Mouse (Mus musculus): ENCODE measurements around the gene Pik3cb.

The Pik3cb gene

DNA sequence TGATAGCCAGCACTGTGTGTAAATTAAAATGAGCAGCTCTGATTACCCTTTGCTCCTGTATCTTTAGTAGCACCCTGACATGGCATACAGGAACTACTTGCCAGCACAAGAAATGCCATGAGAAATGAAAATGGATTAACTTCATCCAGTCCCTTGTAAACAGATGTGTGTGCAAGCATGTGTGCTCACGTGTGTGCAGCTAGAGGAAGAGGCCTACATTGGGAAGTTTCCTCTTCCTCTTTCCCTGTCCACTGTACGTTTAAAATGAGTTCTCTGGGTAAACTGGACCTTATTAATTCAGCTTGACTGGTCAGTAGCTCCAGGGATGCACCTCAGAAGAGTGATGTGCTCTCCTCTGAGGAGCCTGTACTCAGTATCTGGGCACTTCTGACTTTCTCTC, 66.0 kb downstream of the Pik3cb start:
- no peak for DNase-seq

DNA sequence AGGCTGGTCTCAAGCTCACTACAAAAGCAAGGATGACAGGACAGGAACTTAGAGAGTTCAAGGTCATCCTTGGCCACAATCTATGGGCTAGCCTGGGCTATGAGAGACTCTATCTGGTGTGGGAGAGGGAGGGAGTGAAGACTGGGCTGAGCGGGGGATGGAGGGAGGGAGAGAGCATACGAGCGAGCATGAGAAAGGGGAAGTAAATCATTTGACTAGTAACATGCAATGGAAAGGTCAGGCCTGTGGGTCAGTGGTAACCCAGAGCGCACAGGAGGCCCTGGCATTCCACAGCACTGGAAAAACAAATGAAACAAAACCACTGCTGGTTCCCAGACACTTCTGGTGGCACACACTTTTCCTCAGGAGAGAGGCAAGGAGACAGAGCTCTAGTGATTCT, 67.9 kb downstream of the Pik3cb start:
- DNase-seq, result no peak

DNA sequence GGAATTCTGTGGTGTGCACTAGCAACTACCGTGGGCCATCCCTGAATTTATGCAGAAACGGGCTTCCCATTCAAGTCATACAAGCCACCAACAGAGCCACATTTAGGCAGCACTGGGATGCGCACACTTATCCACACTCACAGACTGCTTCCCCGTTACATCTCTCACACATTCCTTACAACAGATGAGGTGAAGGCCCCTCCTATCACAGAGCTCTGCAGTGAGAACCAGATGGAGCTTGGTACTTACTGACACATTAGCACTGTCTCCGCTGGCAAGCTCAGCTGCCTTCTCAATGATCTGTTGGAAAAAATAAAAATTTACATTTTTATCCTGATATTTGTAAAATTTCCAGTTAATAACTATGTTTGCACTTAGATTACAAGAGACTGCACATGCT, 75.1 kb downstream of the Pik3cb start:
- DNase-seq, result no peak

DNA sequence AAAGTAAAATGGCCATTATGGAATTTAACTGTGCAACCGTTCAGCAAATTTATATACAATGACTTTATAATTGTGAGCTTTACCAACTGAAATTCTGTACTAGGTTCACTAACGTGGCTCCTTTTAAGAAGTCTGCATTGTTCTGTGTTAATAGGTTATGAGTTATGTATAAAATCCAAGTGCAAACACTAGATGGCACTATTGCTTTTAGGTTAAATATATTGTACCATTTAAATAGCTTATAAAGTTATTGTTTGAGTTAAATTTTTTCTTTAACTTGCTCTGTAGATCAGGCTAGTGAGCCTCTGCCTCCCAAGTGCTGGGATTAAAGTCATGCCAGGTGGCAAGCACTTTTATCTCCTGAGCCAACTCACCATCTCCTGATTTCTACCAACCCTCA, 76.2 kb downstream of the Pik3cb start:
- no peak for DNase-seq

DNA sequence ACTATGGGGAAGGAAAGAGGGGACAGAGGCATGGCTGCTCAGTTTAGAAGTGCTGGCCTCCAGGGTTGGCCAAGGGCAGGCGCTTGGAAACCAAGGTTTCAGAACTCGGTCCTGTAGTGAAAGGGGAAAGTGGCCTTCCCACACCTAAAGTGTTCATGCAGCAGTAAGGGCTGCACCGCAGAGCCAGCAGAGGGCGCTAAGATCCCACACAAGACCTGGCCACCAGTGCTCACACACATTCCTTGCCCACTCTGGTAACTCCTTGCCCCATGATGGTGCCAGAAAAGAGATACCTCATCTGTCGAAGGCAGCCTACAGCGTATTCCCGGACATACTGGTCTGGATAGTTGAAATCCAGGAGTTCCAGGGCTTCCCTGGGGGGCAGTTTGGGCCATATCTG, 77.9 kb downstream of the Pik3cb start:
- peak; percentile 19 to 26 for DNase-seq

DNA sequence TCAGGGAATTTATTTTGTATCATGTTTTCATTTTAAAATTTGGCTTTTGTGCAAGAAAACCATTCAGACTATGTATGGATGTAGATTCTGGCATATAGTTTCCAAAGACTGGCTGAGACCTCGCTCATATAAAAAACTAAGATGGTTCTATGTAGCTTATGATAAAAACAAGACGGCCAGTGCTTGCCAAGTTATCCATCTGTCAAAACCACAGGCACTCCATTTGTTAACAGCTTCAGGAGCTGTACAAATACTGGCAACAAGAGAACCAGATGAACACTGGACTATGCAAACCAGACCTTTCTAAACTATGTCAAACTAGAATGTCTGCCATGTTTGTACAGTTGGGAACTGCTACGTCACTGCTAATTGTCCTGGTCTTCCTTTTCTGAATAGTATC, 82.7 kb downstream of the Pik3cb start:
- no peak for DNase-seq

DNA sequence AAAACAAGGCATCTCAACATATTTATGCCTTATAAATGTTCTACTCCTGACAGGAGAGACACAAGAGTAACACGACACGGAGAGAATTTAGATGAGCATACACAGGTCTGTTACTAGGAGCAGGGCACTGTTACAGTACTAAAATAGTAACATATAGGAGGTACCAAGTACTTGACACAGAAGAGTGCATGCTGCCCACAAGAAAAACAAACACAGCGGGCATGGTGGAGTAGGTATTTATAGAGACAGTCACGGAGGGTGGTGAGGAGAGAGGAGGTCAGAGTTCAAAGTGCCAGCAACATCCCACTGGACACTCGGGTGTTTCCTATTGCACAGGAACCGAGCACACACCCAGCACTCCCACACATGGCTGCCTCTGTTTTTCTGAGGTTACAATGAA, 90.7 kb downstream of the Pik3cb start:
- DNase-seq, result no peak

DNA sequence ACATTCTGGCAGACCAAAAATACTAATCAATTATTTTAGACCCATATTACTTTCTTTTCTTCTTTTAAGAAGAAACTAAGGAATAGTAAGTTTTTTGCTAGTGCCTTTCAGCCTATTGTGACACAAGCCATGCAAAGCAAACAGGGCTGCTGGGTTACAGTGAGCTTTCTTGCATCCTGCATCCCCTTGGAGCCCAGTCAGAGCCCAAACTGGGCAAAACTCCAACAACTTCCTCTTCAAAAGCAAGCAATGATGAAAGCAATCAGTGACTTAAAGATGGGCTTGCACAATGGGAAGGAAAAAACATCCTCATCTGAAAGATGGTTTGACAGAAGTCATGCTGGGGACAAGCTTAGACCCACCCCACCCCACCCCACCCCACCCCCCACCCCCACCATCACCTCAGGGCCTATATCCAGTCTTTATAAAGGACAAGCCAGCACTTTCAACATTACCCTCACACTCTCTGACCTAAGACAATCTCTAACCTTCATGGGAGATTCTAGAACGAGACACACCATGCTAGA, 91.6 kb downstream of the Pik3cb start:
- DNase-seq, result no peak

DNA sequence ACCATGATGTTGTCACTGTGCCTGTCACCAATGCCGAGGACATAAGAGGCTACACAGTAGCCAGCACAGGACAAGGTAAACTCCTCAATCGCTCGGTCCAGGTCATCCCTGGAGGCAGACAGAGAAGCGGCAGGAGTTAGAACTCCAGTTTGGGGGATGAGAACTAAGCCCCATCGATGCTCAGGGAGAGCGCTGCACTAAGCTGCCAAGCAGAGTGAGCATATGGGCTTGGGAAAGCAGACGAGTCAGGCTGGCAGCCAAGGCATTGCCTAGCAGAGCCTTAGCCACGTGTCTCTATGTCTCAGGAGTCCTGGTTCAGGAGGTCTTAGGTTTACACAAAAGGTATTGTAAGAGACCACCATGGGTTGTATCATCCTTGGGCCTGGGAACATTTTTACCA, 95.7 kb downstream of the Pik3cb start:
- DNase-seq, result no peak

DNA sequence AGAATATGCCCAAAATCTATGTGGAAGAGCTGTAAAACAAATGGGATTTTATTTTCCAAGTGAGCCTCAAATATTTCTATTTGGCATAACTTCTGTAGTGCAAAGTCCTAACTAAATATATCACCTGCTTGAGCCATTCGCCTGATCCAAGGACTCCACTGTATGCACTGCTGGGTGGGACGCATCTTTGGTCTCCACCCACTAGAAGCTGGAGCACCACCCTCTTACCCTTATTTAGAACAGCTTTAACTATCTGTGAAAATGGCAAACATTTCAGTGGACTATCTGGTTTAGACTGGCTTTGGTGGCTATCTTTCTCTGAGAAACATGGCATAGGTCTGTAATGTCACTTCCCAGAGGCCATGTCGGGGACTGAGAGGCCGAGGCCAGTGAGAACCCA, 97.8 kb downstream of the Pik3cb start:
- DNase-seq, result no peak

DNA sequence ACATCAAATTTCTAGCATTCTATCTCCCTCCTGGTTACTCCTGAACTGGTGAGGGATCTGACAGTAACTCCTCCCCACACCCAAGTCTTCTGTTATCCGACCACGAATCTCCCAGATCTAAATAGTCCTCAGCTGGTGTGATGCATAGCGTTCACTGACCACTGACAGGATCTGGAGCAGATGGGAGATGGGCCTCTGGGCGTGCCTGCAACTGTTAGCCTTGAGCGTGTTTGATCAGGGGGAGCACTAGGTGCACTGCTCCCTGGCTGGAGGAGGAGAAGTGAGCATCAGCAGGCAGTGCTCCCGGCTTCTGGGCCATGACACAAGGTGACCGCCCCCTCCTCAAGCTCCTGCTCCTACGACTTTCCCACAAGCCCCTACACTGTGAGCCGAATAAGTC, 98.4 kb downstream of the Pik3cb start:
- DNase-seq, result no peak

DNA sequence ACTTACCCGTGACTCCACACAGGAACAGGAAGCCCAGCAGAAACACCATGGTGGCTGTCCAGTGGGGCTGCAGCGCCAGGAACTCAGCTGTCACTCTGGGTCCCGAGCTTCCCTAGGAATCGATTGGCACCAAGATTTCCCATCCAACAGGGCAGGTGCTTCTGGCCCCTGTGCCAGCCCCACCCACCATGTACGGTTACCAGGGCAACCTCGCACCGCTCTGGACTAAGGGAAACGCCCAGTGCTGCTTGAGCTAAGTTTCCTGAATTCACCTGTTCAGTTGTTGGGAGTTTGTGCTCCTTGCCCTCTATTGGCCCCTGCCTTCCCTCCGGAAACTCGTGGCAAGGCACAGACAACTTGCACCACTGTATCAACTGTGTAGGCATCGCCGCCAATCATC, 104.8 kb downstream of the Pik3cb start, which contains the start of gene Gm1123:
TSS of gene Gm1123 (minus strand) at position 141 of the 400 bp plus-strand sequence.
- DNase-seq, result no peak

DNA sequence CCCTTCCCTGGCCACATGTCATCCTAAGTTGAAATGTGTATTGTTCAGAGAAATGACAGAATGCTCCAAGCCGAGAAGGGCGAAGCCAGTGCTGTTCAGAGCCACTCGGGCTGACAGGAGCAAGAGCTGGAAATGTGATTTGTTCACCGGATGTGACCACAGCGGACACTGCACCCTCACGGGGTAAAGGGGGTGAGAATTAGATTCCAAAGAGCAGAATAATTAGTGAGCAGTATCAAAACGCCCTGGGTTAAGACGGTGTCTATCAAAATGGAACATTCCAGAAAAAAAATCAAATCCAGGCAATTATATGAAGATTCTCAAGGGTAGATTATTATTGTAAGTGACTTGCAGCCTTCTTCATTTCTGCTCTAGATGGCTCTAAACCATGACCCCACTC, 106.3 kb downstream of the Pik3cb start:
- DNase-seq, result no peak

DNA sequence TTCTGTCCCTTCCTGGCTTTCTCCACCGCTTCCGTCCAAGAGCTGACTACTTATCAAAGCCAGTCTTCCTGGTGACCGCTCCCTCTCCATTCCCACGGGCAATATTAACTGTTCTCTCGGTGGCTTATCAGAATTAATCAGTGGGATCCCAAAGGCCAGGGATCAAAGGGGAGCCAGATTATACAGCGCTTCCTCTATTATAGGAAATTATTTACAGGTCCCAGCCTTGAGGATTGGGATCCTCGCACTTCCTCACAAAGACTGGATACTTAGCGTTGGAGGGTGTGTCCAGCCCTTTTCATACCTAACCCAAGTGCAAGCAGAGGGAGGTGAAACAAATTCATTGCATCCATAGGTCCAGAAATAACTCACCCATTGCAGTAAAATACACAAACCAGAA, 108.4 kb downstream of the Pik3cb start:
- no peak for DNase-seq

DNA sequence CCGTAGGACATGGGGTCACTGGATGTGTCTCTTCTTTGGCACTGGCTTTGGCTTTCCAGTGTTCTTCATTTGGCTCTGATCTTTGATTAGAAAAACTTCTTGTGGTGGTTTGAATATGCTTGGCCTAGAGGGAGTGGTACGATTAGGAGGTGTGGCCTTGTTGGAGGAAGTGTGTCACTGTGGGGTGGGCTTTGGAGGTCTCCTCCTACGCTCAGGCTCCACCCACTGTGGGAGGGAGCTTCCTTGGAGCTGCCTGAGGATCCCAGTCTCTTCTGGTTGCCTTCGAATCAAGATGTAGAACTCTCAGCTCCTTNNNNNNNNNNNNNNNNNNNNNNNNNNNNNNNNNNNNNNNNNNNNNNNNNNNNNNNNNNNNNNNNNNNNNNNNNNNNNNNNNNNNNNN, 118.7 kb downstream of the Pik3cb start:
- DNase-seq, result no peak

DNA sequence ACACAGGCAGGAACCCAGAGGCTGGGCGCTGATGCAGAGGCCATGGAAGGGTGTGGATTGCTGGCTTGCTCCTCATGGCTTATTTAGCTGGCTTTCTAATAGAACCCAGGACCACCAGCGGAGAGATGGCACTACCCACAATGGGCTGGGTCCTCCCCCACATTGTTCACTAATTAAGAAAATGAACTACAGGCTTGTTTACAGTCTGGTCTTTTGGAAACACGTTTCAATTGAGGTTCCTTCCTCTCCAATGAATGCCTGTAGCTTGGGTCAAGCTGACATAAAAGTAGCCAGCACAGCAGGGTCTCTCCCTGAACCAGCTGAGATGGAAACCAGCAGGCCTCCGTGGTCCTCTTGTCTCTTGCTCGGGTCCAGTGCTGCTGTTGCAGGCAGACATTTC, 119.3 kb downstream of the Pik3cb start:
- no peak for DNase-seq

DNA sequence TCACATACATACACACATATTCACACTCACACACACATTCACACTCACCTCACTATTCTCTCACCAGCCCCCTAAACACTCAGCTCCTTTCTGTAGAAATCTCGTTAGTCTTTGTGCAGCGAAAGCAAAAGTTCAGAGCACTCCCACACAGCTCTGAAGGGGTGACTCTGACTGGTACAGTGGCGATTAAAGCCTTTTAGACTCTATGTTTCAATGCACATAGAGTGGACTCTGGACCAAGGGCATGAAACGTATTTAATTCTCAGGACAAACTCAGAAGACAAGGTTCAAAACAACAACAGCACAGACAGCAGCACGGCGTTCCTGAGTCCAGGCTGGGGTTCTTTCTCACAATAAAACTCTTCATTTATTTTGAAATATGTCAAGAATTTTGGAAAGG, 122.7 kb downstream of the Pik3cb start:
- DNase-seq, result no peak

DNA sequence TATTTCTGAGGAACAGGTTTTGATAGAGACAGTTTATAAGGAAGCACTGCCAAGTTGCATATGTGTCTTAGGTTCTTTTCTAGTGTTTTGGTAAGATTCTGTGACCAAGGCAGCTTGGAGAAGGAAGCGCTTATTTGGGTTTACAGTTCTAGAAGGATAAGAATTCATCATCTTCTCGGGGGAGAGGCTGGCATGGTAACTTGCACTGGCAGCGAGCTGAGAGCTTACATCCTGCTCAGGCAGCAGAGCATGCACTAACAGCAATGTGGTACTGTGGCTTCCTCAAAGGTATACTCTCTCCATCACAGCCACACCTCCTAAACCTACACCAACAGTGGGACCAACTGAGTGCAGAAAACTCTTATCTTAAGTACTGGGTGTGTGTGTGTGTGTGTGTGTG, 123.7 kb downstream of the Pik3cb start:
- DNase-seq, result no peak

DNA sequence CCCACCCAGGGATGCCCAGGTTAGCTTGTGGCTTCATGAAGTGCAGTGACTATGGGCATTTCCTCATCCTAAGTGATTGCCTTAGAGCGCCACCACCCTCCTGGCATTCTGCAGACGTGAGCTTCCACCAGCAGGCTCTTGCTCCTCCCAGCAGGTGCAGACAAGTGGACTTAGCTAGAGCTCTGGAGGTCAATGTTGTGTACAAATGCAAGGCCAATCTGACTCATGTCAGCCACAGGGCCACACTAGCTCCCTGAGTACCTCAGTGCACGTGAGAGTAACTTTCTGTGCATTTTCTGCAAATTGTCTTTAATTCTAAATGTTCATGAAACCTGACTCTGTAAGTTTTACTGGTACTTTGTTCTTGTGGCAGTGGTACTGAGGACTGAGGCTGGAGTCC, 124.1 kb downstream of the Pik3cb start:
- DNase-seq, result no peak

DNA sequence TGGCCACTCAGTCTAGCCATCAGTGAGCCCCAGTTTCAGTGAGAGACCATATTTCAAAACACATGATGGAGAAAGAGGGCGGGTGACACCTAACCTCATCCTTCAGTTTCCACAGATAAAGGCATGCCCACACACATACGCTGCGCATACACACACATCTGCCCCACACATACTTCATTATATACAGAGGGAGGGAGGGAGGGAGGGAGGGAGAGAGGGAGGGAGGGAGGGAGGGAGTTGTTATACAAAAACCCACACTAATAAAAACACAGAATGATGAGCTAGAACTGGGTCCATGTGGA, 130.6 kb downstream of the Pik3cb start:
- no peak for DNase-seq

DNA sequence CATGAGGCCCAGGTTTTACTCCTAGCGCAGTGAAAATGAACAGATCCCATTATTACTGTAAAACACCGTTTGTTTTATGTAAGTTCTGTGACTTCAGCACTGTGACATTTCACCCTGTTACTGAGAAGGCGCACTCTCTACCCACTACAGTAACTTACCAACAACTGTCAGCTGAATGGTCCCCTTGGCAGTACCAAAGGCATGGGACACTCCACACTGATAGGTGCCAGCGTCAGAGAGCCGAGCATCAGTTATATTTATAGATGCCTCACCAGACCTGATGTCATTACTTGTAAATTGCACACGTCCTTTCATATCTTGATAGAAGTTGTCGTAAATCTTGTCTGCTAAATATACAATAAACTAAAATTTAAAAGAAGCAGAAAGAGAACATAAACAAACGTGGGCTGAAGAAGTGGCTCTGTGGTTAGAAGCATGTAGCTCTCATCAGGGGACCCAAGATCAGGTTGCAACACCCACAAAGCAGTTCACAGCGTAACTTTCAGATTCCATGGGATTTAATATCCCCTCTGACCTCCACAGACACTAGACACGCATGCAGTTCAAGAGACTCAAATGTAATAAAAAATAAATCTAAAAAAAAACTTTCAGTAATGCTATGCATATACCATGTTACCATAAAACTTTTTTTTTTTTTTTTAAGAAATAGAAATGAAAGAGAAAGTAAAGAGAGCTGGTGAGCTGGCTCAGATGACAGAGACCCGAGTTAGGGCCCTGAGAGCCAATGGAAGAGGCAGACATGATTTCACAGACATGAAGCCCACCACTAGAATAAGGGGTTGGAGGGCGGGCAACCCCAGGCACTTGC, 131.1 kb downstream of the Pik3cb start:
- DNase-seq, result no peak

DNA sequence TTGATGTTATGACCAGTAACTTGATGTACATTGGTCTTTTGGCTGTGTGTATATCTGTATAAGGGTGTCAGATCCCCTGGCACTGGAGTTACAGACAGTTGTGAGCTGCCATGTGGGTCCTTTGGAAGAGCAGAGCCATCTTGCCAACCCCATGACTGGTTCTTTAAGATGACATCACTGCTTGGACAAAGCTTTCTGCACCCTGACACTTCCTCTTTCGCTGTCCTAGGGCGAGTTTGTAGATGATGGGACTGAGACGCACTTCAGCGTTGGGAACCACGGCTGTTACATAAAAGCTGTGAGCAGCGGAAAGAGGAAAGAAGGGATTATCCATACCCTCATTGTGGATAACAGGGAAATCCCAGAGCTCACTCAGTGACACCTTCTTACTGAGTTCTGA, 139.1 kb downstream of the Pik3cb start:
- DNase-seq, result no peak

DNA sequence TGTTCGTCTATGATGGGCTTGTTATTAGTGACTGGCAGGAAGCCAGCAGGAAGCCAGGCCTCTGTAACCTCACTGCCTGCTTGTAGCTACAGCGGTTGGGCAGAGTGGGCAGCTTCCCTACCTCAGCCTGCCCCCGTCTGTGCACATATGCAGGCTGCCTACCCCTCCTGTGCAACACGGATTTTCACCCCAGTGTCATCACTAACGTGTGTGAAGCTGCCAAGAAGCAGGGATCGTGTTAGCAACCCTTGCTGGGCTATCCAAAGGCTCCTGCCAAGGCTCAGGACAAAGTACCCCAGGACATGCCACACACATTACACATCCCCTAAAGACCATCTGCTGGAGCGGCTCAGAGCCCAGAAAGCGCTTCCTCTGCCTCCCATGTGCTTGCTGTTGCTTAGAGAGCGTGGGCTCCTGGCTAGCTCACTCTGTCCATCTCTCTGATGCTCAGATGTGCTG, 140.5 kb downstream of the Pik3cb start:
- DNase-seq, result no peak

DNA sequence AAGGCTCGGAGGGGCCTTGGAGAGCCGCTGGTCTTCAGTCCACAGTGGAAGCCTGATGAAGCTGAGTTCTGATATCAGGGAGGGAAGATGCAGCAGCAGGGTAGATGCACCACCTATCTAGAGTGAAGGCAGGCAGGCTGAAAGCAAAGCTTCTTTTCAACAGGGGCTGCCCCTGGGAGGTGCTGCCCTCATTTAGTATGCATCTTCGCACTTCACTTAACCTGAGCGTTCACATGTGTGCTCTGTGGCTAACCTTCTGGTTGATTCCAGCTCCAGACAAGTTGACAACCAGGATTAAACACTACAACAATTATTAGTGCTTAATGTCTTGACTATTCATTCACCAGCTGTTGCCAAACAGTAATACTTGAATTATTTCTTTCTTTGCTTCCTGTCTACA, 146.3 kb downstream of the Pik3cb start:
- DNase-seq, result no peak

DNA sequence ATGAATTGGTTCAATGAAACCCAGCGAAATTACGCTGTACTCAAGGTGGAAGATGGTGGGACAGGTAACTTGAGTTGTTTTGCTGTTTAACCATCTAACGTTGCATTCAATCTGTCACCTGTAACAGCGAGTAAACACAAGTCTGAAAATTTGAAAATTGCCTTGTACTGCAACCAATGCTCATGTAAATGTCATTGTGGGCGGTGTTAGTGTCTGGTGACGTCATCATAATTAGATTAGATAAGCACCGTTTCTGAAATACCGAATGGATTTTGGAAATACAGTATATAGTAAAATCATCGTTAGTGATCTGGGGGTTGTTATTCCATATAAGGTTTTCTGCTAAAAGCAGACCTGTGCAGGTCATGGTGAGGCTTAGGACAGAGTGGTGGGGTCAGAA, 153.3 kb downstream of the Pik3cb start:
- no peak for DNase-seq
